Mouse (Mus musculus): ENCODE data around the gene Nmnat1. TPM values are rescaled to one million over a fixed set of nuclear protein-coding genes. Genes with fewer than 3 reads are reported as not detected.

The Nmnat1 gene
- polyA plus RNA-seq, 1 experiment, result 22.9 TPM

DNA sequence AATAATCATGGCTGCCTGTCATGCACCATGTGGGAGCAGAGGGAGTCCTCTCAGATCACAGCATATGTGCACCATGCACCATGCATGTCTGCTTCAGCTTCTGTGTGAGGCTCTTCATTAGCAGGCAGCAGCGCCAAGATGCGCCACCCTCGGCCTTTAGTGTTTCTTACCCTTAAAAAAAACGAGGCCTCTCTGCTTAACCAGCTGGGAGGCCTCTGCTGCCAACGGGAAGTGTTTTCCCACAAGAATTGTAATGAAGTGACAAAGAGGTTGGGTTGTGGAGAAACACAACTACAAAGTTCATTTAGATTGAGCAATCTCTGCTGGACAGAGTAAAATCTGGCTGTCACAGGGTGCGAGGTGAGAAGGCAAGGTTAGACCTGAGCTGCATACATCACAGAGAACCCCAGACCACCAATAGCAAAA, 26.2 kb upstream of the Nmnat1 start:
- 49% methylated on average over 6 of the region's 6 CpGs for WGBS
- Histone ChIP-seq H3K36me3 (ENCODE audit: control insufficient read depth, insufficient read depth, low read length) (no peaks in the 10 kb centered on the region), H3K27me3 (ENCODE audit: control insufficient read depth, insufficient read depth, low read length) (no peaks in the 10 kb centered on the region), H3K4me1 (replicated peaks; ENCODE audit: control insufficient read depth, insufficient read depth, low read length) (peaks cover 4% of the 10 kb centered on the region), H3K4me3 (ENCODE audit: control insufficient read depth, insufficient read depth, low read length) (no peak overlapping the region), H3K27ac (ENCODE audit: control insufficient read depth, insufficient read depth, low read length) (no peak overlapping the region)
- TF ChIP-seq CTCF (IDR thresholded peaks at IDR 0.05; ENCODE audit: borderline replicate concordance, control insufficient read depth, extremely low read depth, insufficient read depth, low read length, poor library complexity), result no peak
- no peak for TF ChIP-seq POLR2A (IDR thresholded peaks at IDR 0.05; ENCODE audit: control insufficient read depth, extremely low read depth, insufficient read depth, low read length, poor library complexity)
- no peak for DNase-seq

DNA sequence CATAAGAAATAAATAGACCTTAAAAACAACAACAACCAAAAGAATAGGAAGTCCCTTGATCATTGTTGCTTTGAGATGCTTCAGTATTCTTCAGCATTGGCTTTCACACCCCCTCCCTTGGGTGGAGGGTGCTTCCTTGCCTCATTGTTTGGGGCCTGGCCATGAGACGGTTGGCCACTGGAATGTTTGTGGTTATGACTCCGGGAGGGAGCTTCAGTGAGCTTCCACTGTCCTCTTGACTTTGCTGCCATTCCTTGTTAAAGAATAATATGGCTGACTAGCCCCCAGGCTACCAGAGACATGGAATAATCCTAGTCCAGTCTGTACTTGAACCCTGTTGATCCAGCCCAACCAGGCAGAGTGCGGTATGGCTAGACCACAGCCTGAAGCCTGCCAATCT, 21.9 kb upstream of the Nmnat1 start:
- no peak for TF ChIP-seq CTCF (IDR thresholded peaks at IDR 0.05; ENCODE audit: borderline replicate concordance, control insufficient read depth, extremely low read depth, insufficient read depth, low read length, poor library complexity)
- WGBS, result 86% methylated on average over 3 of the region's 3 CpGs
- Histone ChIP-seq H3K36me3 (ENCODE audit: control insufficient read depth, insufficient read depth, low read length) (no peaks in the 10 kb centered on the region; the same call in 1 of the 2 replicates), H3K4me3 (ENCODE audit: control insufficient read depth, insufficient read depth, low read length) (no peak overlapping the region), H3K4me1 (replicated peaks; ENCODE audit: control insufficient read depth, insufficient read depth, low read length) (no peaks in the 10 kb centered on the region), H3K27ac (ENCODE audit: control insufficient read depth, insufficient read depth, low read length) (no peak overlapping the region), H3K27me3 (ENCODE audit: control insufficient read depth, insufficient read depth, low read length) (no peaks in the 10 kb centered on the region)
- DNase-seq, result no peak

DNA sequence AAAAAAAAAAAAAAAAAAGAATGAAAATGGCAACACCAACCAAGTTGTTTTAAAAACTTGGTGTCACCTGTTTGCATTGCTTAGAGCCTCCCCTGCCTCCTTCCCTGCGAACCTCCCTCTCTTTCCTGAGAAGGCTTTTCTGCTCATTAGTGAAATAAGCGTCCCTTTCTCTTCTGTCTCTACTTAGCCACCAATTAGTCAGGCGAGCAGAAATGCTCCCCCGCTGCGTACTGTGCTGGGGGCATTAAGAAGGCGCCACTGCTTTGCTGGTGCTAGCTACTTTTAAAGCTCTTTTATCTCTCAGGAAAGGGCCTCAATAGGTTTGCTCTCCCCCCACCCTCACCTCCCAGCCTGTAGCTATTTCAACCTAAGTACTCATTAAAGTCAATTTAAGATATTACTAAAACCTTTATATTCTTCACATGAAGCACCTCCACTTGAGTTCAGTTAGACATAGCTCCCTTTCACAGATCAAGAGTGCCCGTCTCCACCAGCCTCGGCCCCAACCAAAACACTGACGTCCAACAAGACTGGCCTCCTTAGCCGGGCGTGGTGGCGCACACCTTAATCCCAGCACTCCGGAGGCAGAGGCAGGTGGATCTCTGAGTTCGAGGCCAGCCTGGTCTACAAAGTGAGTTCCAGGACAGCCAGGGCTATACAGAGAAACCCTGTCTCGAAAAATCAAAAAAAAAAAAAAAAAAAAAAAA, 20.4 kb upstream of the Nmnat1 start:
- H3K4me3 ChIP-seq (ENCODE audit: control insufficient read depth, insufficient read depth, low read length), result no peak overlapping the region
- peaks cover 7% of the 10 kb centered on the region; the same call in 1 of the 2 replicates for H3K36me3 ChIP-seq (ENCODE audit: control insufficient read depth, insufficient read depth, low read length)
- 93% methylated on average over 15 of the region's 15 CpGs for WGBS
- TF ChIP-seq CTCF (IDR thresholded peaks at IDR 0.05; ENCODE audit: borderline replicate concordance, control insufficient read depth, extremely low read depth, insufficient read depth, low read length, poor library complexity), result no peak
- no peak for TF ChIP-seq POLR2A (IDR thresholded peaks at IDR 0.05; ENCODE audit: control insufficient read depth, extremely low read depth, insufficient read depth, low read length, poor library complexity)
- H3K27ac ChIP-seq (ENCODE audit: control insufficient read depth, insufficient read depth, low read length), result no peak overlapping the region
- no peak for DNase-seq
- H3K4me1 ChIP-seq (replicated peaks; ENCODE audit: control insufficient read depth, insufficient read depth, low read length), result no peaks in the 10 kb centered on the region
- H3K27me3 ChIP-seq (ENCODE audit: control insufficient read depth, insufficient read depth, low read length), result no peaks in the 10 kb centered on the region

DNA sequence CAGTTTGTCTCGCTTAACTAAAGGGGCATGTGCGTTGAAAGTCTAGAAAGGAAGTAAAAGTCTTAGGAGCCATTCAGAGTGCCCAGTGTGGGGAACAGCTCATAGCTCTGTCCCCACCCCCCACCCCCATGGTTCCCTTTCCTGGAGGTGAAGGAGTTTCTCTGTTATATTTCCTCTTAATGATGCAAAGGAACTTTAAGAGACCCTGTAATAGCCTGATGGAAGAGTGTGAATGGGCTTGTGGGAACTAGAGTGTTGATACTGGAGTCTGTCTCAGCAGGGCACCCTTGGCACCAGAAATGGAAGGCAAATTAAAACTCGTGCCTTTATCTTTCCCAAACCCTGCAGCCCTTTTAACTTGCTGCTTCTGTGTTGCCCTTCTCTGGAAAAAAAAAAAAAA, 19.9 kb upstream of the Nmnat1 start:
- Histone ChIP-seq H3K27ac (ENCODE audit: control insufficient read depth, insufficient read depth, low read length) (no peak overlapping the region), H3K4me3 (ENCODE audit: control insufficient read depth, insufficient read depth, low read length) (no peak overlapping the region), H3K36me3 (ENCODE audit: control insufficient read depth, insufficient read depth, low read length) (peaks cover 12% of the 10 kb centered on the region; the same call in 1 of the 2 replicates), H3K4me1 (replicated peaks; ENCODE audit: control insufficient read depth, insufficient read depth, low read length) (no peaks in the 10 kb centered on the region), H3K27me3 (ENCODE audit: control insufficient read depth, insufficient read depth, low read length) (no peaks in the 10 kb centered on the region)
- no peak for TF ChIP-seq POLR2A (IDR thresholded peaks at IDR 0.05; ENCODE audit: control insufficient read depth, extremely low read depth, insufficient read depth, low read length, poor library complexity)
- TF ChIP-seq CTCF (IDR thresholded peaks at IDR 0.05; ENCODE audit: borderline replicate concordance, control insufficient read depth, extremely low read depth, insufficient read depth, low read length, poor library complexity), result no peak
- 31% methylated on average over 3 of the region's 3 CpGs for WGBS
- DNase-seq, result no peak

DNA sequence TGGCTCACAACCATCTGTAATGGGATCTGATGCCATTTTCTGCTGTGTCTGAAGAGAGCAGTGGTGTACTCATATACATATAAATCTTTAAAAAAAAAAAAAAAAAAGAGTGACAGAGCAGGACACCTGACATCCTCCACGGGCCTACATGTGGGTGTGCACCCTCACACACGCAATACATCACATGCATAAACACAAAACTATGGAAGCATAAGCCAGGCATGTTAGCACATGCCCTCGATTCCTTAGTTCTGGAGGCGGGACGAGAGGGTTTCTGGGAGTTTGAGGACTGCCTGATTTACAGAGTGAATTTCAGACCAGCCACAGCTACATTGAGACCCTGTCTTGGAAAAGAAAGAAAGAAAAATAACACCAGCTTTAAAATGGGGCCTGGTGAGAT, 19.4 kb upstream of the Nmnat1 start:
- Histone ChIP-seq H3K4me3 (ENCODE audit: control insufficient read depth, insufficient read depth, low read length) (no peak overlapping the region), H3K4me1 (replicated peaks; ENCODE audit: control insufficient read depth, insufficient read depth, low read length) (no peaks in the 10 kb centered on the region), H3K27me3 (ENCODE audit: control insufficient read depth, insufficient read depth, low read length) (no peaks in the 10 kb centered on the region), H3K27ac (ENCODE audit: control insufficient read depth, insufficient read depth, low read length) (no peak overlapping the region), H3K36me3 (ENCODE audit: control insufficient read depth, insufficient read depth, low read length) (peaks cover 17% of the 10 kb centered on the region)
- WGBS, result 92% methylated on average over 5 of the region's 5 CpGs
- TF ChIP-seq CTCF (IDR thresholded peaks at IDR 0.05; ENCODE audit: borderline replicate concordance, control insufficient read depth, extremely low read depth, insufficient read depth, low read length, poor library complexity), result no peak
- TF ChIP-seq POLR2A (IDR thresholded peaks at IDR 0.05; ENCODE audit: control insufficient read depth, extremely low read depth, insufficient read depth, low read length, poor library complexity), result no peak
- no peak for DNase-seq

DNA sequence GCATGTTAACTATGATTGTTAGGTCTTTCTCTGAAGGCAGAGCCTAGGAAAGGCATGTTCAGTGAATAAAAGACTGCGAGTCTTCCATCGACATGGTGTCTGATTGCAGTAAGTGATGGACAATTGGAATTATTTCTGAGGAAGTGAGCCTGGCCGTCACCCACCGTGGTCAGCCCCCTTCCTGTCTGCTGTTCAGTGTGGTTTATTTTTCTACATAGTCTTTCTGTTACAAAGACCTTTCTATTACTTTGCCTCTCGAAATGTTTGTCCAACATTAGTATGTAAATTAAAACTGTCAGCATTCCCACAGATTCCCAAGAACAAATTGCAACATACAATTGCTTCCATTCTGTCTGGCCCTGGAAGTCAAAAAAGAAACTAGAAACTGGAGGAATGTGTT, 14.8 kb upstream of the Nmnat1 start:
- H3K27me3 ChIP-seq (ENCODE audit: control insufficient read depth, insufficient read depth, low read length), result no peaks in the 10 kb centered on the region
- H3K36me3 ChIP-seq (ENCODE audit: control insufficient read depth, insufficient read depth, low read length), result peaks cover 54% of the 10 kb centered on the region
- H3K4me1 ChIP-seq (replicated peaks; ENCODE audit: control insufficient read depth, insufficient read depth, low read length), result no peaks in the 10 kb centered on the region
- no peak overlapping the region for H3K27ac ChIP-seq (ENCODE audit: control insufficient read depth, insufficient read depth, low read length)
- no peak overlapping the region for H3K4me3 ChIP-seq (ENCODE audit: control insufficient read depth, insufficient read depth, low read length)
- WGBS, result 56% methylated on average over 5 of the region's 5 CpGs
- no peak for TF ChIP-seq CTCF (IDR thresholded peaks at IDR 0.05; ENCODE audit: borderline replicate concordance, control insufficient read depth, extremely low read depth, insufficient read depth, low read length, poor library complexity)
- no peak for TF ChIP-seq POLR2A (IDR thresholded peaks at IDR 0.05; ENCODE audit: control insufficient read depth, extremely low read depth, insufficient read depth, low read length, poor library complexity)
- DNase-seq, result no peak

DNA sequence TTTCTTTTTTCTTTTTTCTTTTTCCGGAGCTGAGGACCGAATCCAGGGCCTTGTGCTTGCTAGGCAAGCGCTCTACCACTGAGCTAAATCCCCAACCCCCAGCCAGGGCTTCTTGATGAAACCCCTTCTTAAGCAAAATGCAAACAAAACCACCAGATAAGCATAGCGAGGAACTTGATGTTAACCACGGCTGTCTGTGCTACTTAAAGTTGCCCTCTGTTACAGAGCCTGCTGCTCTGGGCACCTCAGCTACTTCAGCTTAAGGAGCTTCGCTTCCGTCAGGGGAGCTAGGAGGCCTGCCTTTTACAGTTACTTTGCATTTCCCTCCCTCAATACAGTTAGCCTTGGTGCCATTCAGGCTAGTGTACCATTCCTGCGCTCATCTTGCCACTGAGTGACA, 13.9 kb upstream of the Nmnat1 start:
- 84% methylated on average over 8 of the region's 8 CpGs for WGBS
- no peak overlapping the region for H3K27ac ChIP-seq (ENCODE audit: control insufficient read depth, insufficient read depth, low read length)
- H3K4me1 ChIP-seq (replicated peaks; ENCODE audit: control insufficient read depth, insufficient read depth, low read length), result no peaks in the 10 kb centered on the region
- H3K36me3 ChIP-seq (ENCODE audit: control insufficient read depth, insufficient read depth, low read length), result peaks cover 63% of the 10 kb centered on the region
- TF ChIP-seq CTCF (IDR thresholded peaks at IDR 0.05; ENCODE audit: borderline replicate concordance, control insufficient read depth, extremely low read depth, insufficient read depth, low read length, poor library complexity) (no peak), POLR2A (IDR thresholded peaks at IDR 0.05; ENCODE audit: control insufficient read depth, extremely low read depth, insufficient read depth, low read length, poor library complexity) (no peak)
- no peaks in the 10 kb centered on the region for H3K27me3 ChIP-seq (ENCODE audit: control insufficient read depth, insufficient read depth, low read length)
- DNase-seq, result no peak
- H3K4me3 ChIP-seq (ENCODE audit: control insufficient read depth, insufficient read depth, low read length), result no peak overlapping the region
